Mouse (Mus musculus): ENCODE data around the gene Gm14862.
"Not testable (repeated sequence)": the region's sequence is repeated elsewhere in the genome, so short reads cannot be mapped to it uniquely, and the experiment has no call there.

Gm14862 gene

DNA sequence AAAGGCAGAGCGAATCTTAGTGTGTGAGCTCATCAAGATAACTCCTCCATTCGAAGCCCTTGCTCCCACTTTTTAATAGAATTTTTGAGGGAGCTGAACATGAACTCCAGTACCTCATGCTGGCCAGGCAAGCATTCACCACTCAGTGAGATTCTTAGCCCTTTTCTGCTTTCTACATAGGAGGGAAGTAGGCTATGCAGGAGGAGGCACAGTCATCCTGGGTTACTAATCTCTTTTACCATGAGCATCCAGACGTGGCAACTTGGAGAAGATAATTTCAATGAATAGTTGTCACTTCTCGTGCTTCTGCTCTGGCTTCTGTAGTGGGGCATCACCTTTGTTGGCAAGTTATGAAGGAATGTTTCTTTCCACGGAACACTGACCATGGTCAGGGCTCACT lies at the start of gene Gm14862:
Gm14862 (minus strand) TSS at position 134 of the 400 bp plus-strand sequence.
- Histone ChIP-seq H3K9me3 (ENCODE audit: low read length) (no peaks in the 10 kb centered on the region), H3K36me3 (ENCODE audit: insufficient read depth, low read length) (no peaks in the 10 kb centered on the region), H3K4me1 (replicated peaks; ENCODE audit: low read depth, low read length) (peaks cover 12% of the 10 kb centered on the region), H3K4me3 (replicated peaks; ENCODE audit: low read length) (no peak within 1 kb of the TSS), H3K27me3 (ENCODE audit: insufficient read depth, low read length) (no peaks in the 10 kb centered on the region)
- TF ChIP-seq POU5F1 (IDR thresholded peaks at IDR 0.05; ENCODE audit: borderline replicate concordance, low read length) (no peak), NANOG (IDR thresholded peaks at IDR 0.05; ENCODE audit: borderline replicate concordance, low read length) (no peak), CTCF (conservative IDR thresholded peaks at IDR 0.05; ENCODE audit: low read length) (no peak)

DNA sequence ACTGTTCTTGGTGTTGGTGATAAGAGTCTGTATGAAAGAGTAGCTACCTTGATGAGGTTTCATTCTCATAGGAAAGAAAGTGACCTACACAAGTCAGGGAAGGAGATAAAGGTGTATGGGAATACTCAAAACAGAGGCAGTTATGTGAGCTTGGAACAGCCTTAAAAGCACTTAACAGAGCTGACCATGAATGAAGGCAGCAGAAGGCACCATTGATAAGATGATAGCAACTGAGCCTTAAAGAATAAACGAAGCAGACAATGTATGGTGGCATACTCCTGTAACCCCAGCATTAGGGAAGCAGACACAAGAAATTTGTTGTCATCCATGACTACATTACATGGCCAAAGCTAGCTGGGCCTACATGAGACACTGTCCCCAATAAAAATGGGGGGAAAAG lies 46.8 kb upstream of the Gm14862 start:
- TF ChIP-seq NANOG (IDR thresholded peaks at IDR 0.05; ENCODE audit: borderline replicate concordance, low read length) = no peak
- TF ChIP-seq CTCF (conservative IDR thresholded peaks at IDR 0.05; ENCODE audit: low read length) = no peak
- no peak for TF ChIP-seq POU5F1 (IDR thresholded peaks at IDR 0.05; ENCODE audit: borderline replicate concordance, low read length)
- no peaks in the 10 kb centered on the region for H3K4me1 ChIP-seq (replicated peaks; ENCODE audit: low read depth, low read length)
- no peaks in the 10 kb centered on the region for H3K9me3 ChIP-seq (ENCODE audit: low read length)
- H3K4me3 ChIP-seq (replicated peaks; ENCODE audit: low read length) = no peak overlapping the region
- no peaks in the 10 kb centered on the region for H3K27me3 ChIP-seq (ENCODE audit: insufficient read depth, low read length)
- no peaks in the 10 kb centered on the region for H3K36me3 ChIP-seq (ENCODE audit: insufficient read depth, low read length)

DNA sequence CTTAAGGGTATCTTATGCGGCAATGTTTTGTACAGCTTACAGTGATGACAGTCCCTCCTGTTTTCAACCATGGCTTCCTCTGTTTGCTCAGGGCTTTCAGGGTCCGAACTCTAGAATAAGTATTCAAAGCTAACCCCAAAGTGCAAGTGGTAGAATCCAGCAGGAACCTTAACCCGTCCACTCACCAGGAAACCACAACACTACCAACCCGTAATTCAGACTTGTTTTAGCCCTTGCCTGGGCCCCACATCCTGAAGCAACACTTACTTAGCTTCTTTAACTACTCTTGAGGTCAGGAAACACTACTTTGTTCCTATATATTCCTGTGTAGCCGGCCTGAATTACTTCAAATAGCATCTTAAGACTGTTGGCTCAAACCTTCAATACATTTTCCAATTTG lies 46.1 kb upstream of the Gm14862 start:
- Histone ChIP-seq H3K4me3 (replicated peaks; ENCODE audit: low read length) (no peak overlapping the region), H3K27me3 (ENCODE audit: insufficient read depth, low read length) (no peaks in the 10 kb centered on the region), H3K4me1 (replicated peaks; ENCODE audit: low read depth, low read length) (no peaks in the 10 kb centered on the region), H3K36me3 (ENCODE audit: insufficient read depth, low read length) (no peaks in the 10 kb centered on the region), H3K9me3 (ENCODE audit: low read length) (no peaks in the 10 kb centered on the region)
- TF ChIP-seq POU5F1 (IDR thresholded peaks at IDR 0.05; ENCODE audit: borderline replicate concordance, low read length) (no peak), CTCF (conservative IDR thresholded peaks at IDR 0.05; ENCODE audit: low read length) (no peak), NANOG (IDR thresholded peaks at IDR 0.05; ENCODE audit: borderline replicate concordance, low read length) (no peak)

GRCm38 (mm10) chrX:9298413-9298864 lies 41.7 kb upstream of the Gm14862 start:
- no peaks in the 10 kb centered on the region for H3K36me3 ChIP-seq (ENCODE audit: insufficient read depth, low read length)
- no peaks in the 10 kb centered on the region for H3K9me3 ChIP-seq (ENCODE audit: low read length)
- H3K4me1 ChIP-seq (replicated peaks; ENCODE audit: low read depth, low read length) = no peaks in the 10 kb centered on the region

GRCm38 (mm10) chrX:9293140-9293829 lies 36.6 kb upstream of the Gm14862 start:
- not testable (repeated sequence) for H3K4me1 ChIP-seq (replicated peaks; ENCODE audit: low read depth, low read length); H3K4me3 ChIP-seq (replicated peaks; ENCODE audit: low read length); H3K36me3 ChIP-seq (ENCODE audit: insufficient read depth, low read length); H3K9me3 ChIP-seq (ENCODE audit: low read length); H3K27me3 ChIP-seq (ENCODE audit: insufficient read depth, low read length)

More at GRCm38 (mm10) chrX:9298413-9298864, 41.7 kb upstream of the Gm14862 start:
- no peak for TF ChIP-seq CTCF (conservative IDR thresholded peaks at IDR 0.05; ENCODE audit: low read length)
- no peak for TF ChIP-seq NANOG (IDR thresholded peaks at IDR 0.05; ENCODE audit: borderline replicate concordance, low read length)
- no peak for TF ChIP-seq POU5F1 (IDR thresholded peaks at IDR 0.05; ENCODE audit: borderline replicate concordance, low read length)
- Histone ChIP-seq H3K27me3 (ENCODE audit: insufficient read depth, low read length) (no peaks in the 10 kb centered on the region), H3K4me3 (replicated peaks; ENCODE audit: low read length) (no peak overlapping the region)

- H3K4me1 ChIP-seq (replicated peaks; ENCODE audit: low read depth, low read length); H3K9me3 ChIP-seq (ENCODE audit: low read length); H3K4me3 ChIP-seq (replicated peaks; ENCODE audit: low read length); H3K27me3 ChIP-seq (ENCODE audit: insufficient read depth, low read length); H3K36me3 ChIP-seq (ENCODE audit: insufficient read depth, low read length): not testable (repeated sequence)
Observed at GRCm38 (mm10) chrX:9283464-9283863, 26.8 kb upstream of the Gm14862 start, which contains the start of gene H2al1m. Gene H2al1m, plus strand, starts transcription at chrX:9283764.

DNA sequence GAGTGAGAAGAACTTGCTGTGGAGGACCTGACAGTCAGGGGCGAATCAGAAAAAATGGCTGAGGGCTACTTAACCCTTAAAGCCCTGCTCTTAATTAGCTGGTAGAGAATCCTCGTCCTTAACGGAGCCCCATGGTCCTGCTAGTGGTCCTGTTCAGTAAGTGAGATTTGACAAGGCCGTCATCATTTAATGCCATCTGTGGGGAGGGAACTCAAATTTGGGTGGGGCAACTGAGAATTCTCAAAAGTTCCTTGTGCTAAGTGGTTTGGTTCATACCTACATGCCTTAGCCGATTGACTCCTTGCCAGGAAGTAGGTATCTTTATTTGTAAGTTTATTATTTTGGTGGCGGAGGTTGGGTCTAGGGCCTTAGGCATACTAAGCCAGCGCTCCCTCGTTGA lies 17.6 kb upstream of the Gm14862 start:
- H3K36me3 ChIP-seq (ENCODE audit: insufficient read depth, low read length) = no peaks in the 10 kb centered on the region
- TF ChIP-seq NANOG (IDR thresholded peaks at IDR 0.05; ENCODE audit: borderline replicate concordance, low read length) (no peak), POU5F1 (IDR thresholded peaks at IDR 0.05; ENCODE audit: borderline replicate concordance, low read length) (no peak), CTCF (conservative IDR thresholded peaks at IDR 0.05; ENCODE audit: low read length) (no peak)
- no peaks in the 10 kb centered on the region; the same call in 1 of the 2 replicates for H3K4me1 ChIP-seq (replicated peaks; ENCODE audit: low read depth, low read length)
- no peaks in the 10 kb centered on the region for H3K27me3 ChIP-seq (ENCODE audit: insufficient read depth, low read length)
- H3K9me3 ChIP-seq (ENCODE audit: low read length) = no peaks in the 10 kb centered on the region
- H3K4me3 ChIP-seq (replicated peaks; ENCODE audit: low read length) = no peak overlapping the region

DNA sequence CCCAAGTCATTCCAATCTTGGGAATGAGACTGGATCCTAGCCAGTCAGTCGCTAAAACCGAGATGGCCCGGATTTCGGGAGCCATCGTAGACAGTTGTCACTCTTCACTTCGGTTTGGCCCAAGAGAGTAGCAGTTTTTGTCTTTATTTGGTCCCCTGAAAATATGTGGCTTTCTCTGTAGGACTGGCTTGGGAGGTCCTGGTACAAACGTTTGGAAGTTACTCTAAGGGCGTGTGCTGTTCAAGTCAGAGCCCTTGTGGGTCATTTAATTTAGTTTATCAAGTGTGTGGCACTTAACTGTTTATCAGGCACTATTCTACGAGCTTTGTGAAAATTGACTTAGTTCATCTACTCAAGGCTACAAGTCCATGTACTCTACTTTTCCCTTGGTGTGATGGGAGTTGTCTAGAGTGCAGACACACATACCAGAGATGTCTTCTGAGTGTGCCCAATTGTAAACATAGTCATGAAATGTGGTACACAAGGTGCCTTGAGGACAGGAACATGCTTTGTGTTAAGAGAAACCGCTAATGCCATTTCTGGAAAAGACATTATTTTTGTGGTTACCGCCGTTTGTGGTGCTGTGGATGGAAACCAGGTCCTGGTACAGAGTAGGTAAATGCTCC lies 16.8 kb upstream of the Gm14862 start:
- H3K27me3 ChIP-seq (ENCODE audit: insufficient read depth, low read length) = no peaks in the 10 kb centered on the region
- peak overlapping the region; percentile 79 for H3K4me3 ChIP-seq (replicated peaks; ENCODE audit: low read length)
- no peaks in the 10 kb centered on the region for H3K9me3 ChIP-seq (ENCODE audit: low read length)
- no peak for TF ChIP-seq NANOG (IDR thresholded peaks at IDR 0.05; ENCODE audit: borderline replicate concordance, low read length)
- no peak for TF ChIP-seq CTCF (conservative IDR thresholded peaks at IDR 0.05; ENCODE audit: low read length)
- no peak for TF ChIP-seq POU5F1 (IDR thresholded peaks at IDR 0.05; ENCODE audit: borderline replicate concordance, low read length)
- no peaks in the 10 kb centered on the region for H3K36me3 ChIP-seq (ENCODE audit: insufficient read depth, low read length)
- no peaks in the 10 kb centered on the region; the same call in 1 of the 2 replicates for H3K4me1 ChIP-seq (replicated peaks; ENCODE audit: low read depth, low read length)

All from E14TG2a.4 (cell line).